Mouse (Mus musculus): ENCODE measurements around the gene Snrpc. TPM values are rescaled to one million over a fixed set of nuclear protein-coding genes. Genes with fewer than 3 reads are reported as not detected.

Gene Snrpc
- polyA plus RNA-seq, 1 experiment from 2014 or later = 242 TPM

GRCm38 (mm10) chr17:27814606-27815005 is 23.3 kb upstream of the Snrpc start:
- no peak overlapping the region for H3K4me2 ChIP-seq (ENCODE audit: low read depth, low read length)
- H3K36me3 ChIP-seq (ENCODE audit: control insufficient read depth, insufficient read depth, low read length) = no peaks in the 10 kb centered on the region
- H3K9ac ChIP-seq (ENCODE audit: low read depth, low read length) = no peak overlapping the region
- no peak overlapping the region for H3K4me3 ChIP-seq (ENCODE audit: low read length)
- H3K4me1 ChIP-seq (ENCODE audit: control insufficient read depth, insufficient read depth, low read length) = peaks cover 36% of the 10 kb centered on the region
- no peak for ATAC-seq
- no peaks in the 10 kb centered on the region for H3K9me3 ChIP-seq (ENCODE audit: control insufficient read depth, low read length)
- H3K27me3 ChIP-seq (replicated peaks; ENCODE audit: control insufficient read depth, insufficient read depth, low read length) = no peaks in the 10 kb centered on the region
- H3K27ac ChIP-seq (ENCODE audit: low read length) = no peak overlapping the region

DNA sequence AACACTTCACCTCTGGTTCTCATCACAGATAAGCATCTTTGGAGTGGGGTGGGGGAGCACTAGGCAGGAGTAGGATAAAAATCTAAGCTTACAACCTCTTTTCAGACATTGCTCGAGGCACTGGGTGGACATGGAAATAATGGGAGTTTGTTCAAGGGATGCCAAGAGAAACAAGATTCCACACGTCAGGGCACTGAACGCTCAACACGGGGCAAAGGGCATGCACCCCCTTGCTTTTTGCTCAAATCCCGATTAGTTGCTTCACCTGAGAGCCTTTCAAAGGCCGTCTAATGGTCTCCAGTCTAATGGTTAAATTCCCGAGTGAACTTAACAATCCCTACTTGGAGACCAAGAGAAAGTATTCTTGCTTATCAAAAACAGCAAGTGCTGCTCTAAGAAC is 18.9 kb upstream of the Snrpc start:
- Histone ChIP-seq H3K27ac (ENCODE audit: low read length) (peak overlapping the region; percentile 92), H3K9ac (ENCODE audit: low read depth, low read length) (peak overlapping the region; percentile 91), H3K27me3 (replicated peaks; ENCODE audit: control insufficient read depth, insufficient read depth, low read length) (no peaks in the 10 kb centered on the region), H3K4me2 (ENCODE audit: low read depth, low read length) (peak overlapping the region; percentile 86), H3K4me3 (ENCODE audit: low read length) (peak overlapping the region; percentile 85), H3K4me1 (ENCODE audit: control insufficient read depth, insufficient read depth, low read length) (peaks cover 27% of the 10 kb centered on the region), H3K36me3 (ENCODE audit: control insufficient read depth, insufficient read depth, low read length) (no peaks in the 10 kb centered on the region), H3K9me3 (ENCODE audit: control insufficient read depth, low read length) (no peaks in the 10 kb centered on the region)
- WGBS = 10% methylated on average over 7 of the region's 7 CpGs
- ATAC-seq = no peak

DNA sequence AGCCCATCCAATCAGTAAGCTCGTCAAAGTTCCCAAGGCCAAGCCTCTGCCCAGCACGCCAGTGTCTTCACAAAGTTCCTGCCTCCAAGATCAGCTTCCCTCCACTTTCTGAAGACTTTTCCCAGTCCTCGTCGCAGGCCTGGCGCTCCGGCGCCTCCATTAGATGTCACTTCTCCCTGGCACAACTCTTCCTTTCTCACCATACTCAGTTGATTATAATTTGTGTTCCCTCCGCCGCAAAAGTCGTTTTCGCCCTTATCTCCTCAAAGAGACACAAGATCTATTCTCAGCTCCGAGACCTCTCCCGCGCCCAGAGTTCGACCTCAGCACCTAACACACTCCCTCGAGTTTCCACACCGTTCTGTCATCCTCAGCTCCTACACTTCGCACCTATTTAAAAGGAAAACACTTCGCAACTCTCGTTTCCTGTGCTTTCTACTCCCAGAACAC is 18.4 kb upstream of the Snrpc start:
- Histone ChIP-seq H3K4me2 (ENCODE audit: low read depth, low read length) (peak overlapping the region; percentile 86), H3K27me3 (replicated peaks; ENCODE audit: control insufficient read depth, insufficient read depth, low read length) (no peaks in the 10 kb centered on the region), H3K4me3 (ENCODE audit: low read length) (peak overlapping the region; percentile 85), H3K9ac (ENCODE audit: low read depth, low read length) (peak overlapping the region; percentile 91), H3K4me1 (ENCODE audit: control insufficient read depth, insufficient read depth, low read length) (peaks cover 27% of the 10 kb centered on the region), H3K9me3 (ENCODE audit: control insufficient read depth, low read length) (no peaks in the 10 kb centered on the region), H3K27ac (ENCODE audit: low read length) (peak overlapping the region; percentile 92), H3K36me3 (ENCODE audit: control insufficient read depth, insufficient read depth, low read length) (no peaks in the 10 kb centered on the region)
- WGBS = under 1% methylated on average over 20 of the region's 20 CpGs
- ATAC-seq = no peak

- Histone ChIP-seq H3K4me2 (ENCODE audit: low read depth, low read length) (peak overlapping the region; percentile 86), H3K9me3 (ENCODE audit: control insufficient read depth, low read length) (no peaks in the 10 kb centered on the region), H3K27me3 (replicated peaks; ENCODE audit: control insufficient read depth, insufficient read depth, low read length) (no peaks in the 10 kb centered on the region), H3K4me3 (ENCODE audit: low read length) (peak overlapping the region; percentile 85), H3K27ac (ENCODE audit: low read length) (peak overlapping the region; percentile 92), H3K4me1 (ENCODE audit: control insufficient read depth, insufficient read depth, low read length) (peaks cover 27% of the 10 kb centered on the region), H3K36me3 (ENCODE audit: control insufficient read depth, insufficient read depth, low read length) (no peaks in the 10 kb centered on the region), H3K9ac (ENCODE audit: low read depth, low read length) (peak overlapping the region; percentile 91)
- WGBS = under 1% methylated on average over 47 of the region's 62 CpGs
- peak; percentile 82 for ATAC-seq
Measured at GRCm38 (mm10) chr17:27819971-27820567, 17.9 kb upstream of the Snrpc start.

DNA sequence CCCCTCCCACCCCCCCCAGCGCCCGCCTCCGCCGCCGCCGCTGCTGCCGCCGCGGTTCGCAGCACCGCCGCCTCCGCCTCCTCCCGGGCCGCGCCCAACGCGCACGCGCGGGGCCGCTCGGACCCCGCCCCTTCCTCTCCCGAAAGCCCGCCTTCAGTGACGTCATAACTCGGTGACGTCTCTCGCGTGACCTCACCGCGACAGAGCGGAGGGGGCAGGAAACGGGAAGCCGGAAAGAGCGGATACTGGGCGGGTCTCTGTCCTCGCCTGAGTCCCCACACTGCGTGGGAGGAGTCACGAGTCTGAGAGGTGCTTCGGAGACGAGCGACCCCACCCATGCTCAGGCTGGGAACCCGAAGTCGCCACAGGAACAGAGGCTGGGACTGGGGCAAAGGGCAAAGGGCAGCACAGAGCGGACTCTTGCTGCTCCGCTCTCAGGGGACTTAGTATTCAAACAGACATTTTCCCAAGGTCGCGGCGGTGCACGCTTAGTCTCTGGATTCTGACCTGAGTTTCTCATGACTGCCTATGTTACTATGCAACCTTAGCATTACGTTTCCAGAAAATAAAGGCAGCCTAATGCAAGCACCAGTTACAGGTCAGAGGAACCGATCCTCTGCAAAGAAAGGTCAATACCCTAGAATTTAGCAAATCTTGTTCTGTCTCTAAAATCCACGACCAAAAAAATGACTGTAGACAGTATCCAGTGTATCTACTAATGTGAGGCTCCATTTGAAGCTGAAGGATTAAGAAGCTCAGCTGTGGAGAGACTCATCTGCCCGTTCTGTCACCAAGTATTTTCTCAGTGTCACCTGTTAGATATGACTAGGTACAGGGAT is 17.2 kb upstream of the Snrpc start, which contains the start of gene D17Wsu92e:
D17Wsu92e (minus strand) TSS at position 81 of the 839 bp plus-strand sequence.
- H3K4me1 ChIP-seq (ENCODE audit: control insufficient read depth, insufficient read depth, low read length) = peaks cover 33% of the 10 kb centered on the region
- H3K4me3 ChIP-seq (ENCODE audit: low read length) = peak within 1 kb of the TSS; percentile 85
- ATAC-seq = peak; percentile 96
- peak within 1 kb of the TSS; percentile 86 for H3K4me2 ChIP-seq (ENCODE audit: low read depth, low read length)
- H3K27me3 ChIP-seq (replicated peaks; ENCODE audit: control insufficient read depth, insufficient read depth, low read length) = no peaks in the 10 kb centered on the region
- H3K27ac ChIP-seq (ENCODE audit: low read length) = peak within 1 kb of the TSS; percentile 92
- peak within 1 kb of the TSS; percentile 91 for H3K9ac ChIP-seq (ENCODE audit: low read depth, low read length)
- 1% methylated on average over 44 of the region's 56 CpGs for WGBS
- no peaks in the 10 kb centered on the region for H3K9me3 ChIP-seq (ENCODE audit: control insufficient read depth, low read length)
- H3K36me3 ChIP-seq (ENCODE audit: control insufficient read depth, insufficient read depth, low read length) = no peaks in the 10 kb centered on the region

DNA sequence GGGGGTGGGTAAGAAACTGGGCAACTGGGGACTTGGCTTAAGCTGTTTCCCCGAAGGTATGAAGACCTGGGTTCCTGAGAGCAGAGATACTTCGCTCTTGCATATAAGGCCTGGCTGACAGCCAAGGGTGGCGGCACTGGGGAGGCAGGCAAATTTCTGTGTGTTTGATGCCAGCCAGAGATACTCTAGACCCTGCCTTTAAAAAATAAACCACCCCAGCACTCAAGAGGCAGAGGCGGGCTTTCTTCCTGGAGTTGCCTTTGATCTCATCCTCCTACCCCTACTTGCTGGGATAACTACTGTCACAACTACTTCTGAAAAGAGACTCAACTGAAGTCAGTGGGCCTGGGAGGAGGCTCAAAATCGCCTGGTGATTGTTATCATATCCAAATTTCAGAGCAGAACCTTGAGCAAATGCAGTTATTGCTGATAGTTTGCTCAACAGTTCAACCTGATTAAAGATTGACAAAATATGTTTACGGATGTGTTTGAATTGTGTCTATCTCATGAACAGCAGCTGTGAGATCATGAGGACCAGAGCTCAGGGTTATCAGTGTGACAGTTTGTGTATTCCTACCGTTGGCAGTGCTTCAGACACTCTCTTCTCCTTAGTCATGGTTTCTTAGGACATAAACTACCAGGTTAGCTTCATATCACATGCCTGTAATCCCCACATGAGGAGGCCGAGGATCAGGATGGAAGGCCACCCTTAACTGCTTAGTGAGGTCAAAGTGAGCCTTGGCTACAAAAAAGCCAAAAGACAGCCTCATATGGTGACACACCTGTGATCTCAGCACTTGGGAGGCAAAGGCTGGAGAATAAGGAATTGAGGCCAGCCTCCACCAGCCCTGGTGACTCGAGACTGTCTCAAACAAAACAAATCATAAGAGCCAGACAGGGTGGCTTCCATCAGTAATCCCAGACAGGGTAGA is 16.3 kb upstream of the Snrpc start:
- H3K27ac ChIP-seq (ENCODE audit: low read length) = peak overlapping the region; percentile 92
- H3K9ac ChIP-seq (ENCODE audit: low read depth, low read length) = peak overlapping the region; percentile 79
- H3K4me3 ChIP-seq (ENCODE audit: low read length) = peak overlapping the region; percentile 85
- no peaks in the 10 kb centered on the region for H3K9me3 ChIP-seq (ENCODE audit: control insufficient read depth, low read length)
- ATAC-seq = no peak
- peaks cover 39% of the 10 kb centered on the region for H3K4me1 ChIP-seq (ENCODE audit: control insufficient read depth, insufficient read depth, low read length)
- no peaks in the 10 kb centered on the region for H3K27me3 ChIP-seq (replicated peaks; ENCODE audit: control insufficient read depth, insufficient read depth, low read length)
- peak overlapping the region; percentile 67; the same call in 1 of the 2 replicates for H3K4me2 ChIP-seq (ENCODE audit: low read depth, low read length)
- H3K36me3 ChIP-seq (ENCODE audit: control insufficient read depth, insufficient read depth, low read length) = no peaks in the 10 kb centered on the region
- WGBS = 43% methylated on average over 9 of the region's 9 CpGs

DNA sequence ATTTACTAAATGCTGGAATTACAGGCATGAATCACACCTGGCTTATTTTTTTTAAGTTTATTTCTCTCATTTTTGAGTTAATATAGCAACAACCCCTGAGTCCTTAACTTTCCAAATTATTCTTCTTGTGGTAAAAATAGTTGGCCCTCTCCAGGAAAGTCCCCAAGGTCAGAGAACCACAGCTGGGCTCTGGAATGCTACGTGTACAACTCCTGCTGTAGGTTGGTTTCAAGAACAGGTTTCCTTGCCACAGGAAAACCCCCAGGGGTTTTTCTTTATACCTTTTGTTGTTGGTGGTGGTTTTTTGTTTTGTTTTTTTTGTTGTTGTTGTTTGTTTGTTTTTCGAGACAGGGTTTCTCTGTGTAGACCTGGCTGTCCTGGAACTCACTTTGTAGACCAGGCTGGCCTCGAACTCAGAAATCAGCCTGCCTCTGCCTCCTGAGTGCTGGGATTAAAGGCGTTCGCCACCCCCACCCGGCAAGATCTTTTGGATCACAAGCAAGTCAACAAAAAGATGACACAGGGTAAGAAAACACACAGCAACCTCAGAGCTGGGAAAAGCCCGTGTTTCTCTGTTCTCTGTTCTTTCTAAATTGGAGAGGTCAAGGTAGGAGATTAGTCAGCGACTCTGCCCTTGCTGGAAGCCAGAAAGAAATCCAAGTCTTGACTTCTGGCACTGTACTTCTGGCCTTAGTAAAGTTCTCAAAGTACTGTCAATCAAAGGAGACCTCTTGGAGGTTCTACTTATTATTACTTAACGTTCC is 14.6 kb upstream of the Snrpc start:
- H3K4me3 ChIP-seq (ENCODE audit: low read length) = no peak overlapping the region
- no peaks in the 10 kb centered on the region for H3K27me3 ChIP-seq (replicated peaks; ENCODE audit: control insufficient read depth, insufficient read depth, low read length)
- H3K27ac ChIP-seq (ENCODE audit: low read length) = no peak overlapping the region
- 78% methylated on average over 9 of the region's 9 CpGs for WGBS
- no peak overlapping the region for H3K9ac ChIP-seq (ENCODE audit: low read depth, low read length)
- H3K4me2 ChIP-seq (ENCODE audit: low read depth, low read length) = no peak overlapping the region
- H3K36me3 ChIP-seq (ENCODE audit: control insufficient read depth, insufficient read depth, low read length) = no peaks in the 10 kb centered on the region
- H3K9me3 ChIP-seq (ENCODE audit: control insufficient read depth, low read length) = no peaks in the 10 kb centered on the region
- no peak for ATAC-seq
- peaks cover 31% of the 10 kb centered on the region for H3K4me1 ChIP-seq (ENCODE audit: control insufficient read depth, insufficient read depth, low read length)

- no peak overlapping the region for H3K9ac ChIP-seq (ENCODE audit: low read depth, low read length)
- no peak overlapping the region for H3K4me3 ChIP-seq (ENCODE audit: low read length)
- H3K36me3 ChIP-seq (ENCODE audit: control insufficient read depth, insufficient read depth, low read length) = no peaks in the 10 kb centered on the region
- no peaks in the 10 kb centered on the region for H3K27me3 ChIP-seq (replicated peaks; ENCODE audit: control insufficient read depth, insufficient read depth, low read length)
- no peaks in the 10 kb centered on the region for H3K9me3 ChIP-seq (ENCODE audit: control insufficient read depth, low read length)
- no peak for ATAC-seq
- WGBS = 66% methylated on average over 1 of the region's 1 CpGs
- H3K4me1 ChIP-seq (ENCODE audit: control insufficient read depth, insufficient read depth, low read length) = peaks cover 21% of the 10 kb centered on the region
- no peak overlapping the region for H3K4me2 ChIP-seq (ENCODE audit: low read depth, low read length)
- no peak overlapping the region for H3K27ac ChIP-seq (ENCODE audit: low read length)
Measured at GRCm38 (mm10) chr17:27824941-27825340, 13.0 kb upstream of the Snrpc start.
